Mouse (Mus musculus) mesoderm, embryonic 11.5 days (tissue): ENCODE data around the gene Gm45808.

ENCODE experiments used
- DNase-seq: peaks from one replicate; pipeline ENCODE4 v3.0.0-alpha.2; 2012; ENCODE audit warnings: low read depth, low spot score

Gm45808 gene

DNA sequence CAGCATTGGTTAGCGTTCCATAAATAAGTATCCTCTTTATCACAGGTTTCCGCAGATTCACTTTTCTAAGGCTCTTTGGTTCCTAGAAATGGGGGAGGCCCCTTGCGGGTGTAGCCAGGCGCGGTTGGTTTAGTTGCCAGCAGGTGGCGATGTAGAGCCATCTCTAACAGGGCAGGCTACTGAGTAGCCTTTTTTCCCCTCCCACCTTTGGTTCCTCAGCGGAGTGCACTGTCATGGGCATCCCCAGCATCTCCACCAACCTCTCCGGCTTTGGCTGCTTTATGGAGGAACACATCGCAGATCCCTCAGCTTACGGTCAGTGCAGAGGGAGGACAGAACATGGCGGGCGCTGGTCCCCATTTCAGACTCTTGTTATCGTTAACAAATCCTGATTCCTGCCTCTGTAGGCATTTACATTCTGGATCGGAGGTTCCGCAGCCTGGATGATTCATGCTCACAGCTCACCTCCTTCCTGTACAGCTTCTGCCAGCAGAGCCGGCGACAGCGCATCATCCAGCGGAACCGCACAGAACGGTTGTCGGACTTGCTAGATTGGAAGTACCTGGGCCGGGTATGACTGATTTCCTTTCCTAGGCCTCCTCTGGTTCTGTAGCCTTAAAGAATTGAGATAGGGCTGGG lies 35.1 kb downstream of the Gm45808 start:
- DNase-seq, result peak; percentile 89

DNA sequence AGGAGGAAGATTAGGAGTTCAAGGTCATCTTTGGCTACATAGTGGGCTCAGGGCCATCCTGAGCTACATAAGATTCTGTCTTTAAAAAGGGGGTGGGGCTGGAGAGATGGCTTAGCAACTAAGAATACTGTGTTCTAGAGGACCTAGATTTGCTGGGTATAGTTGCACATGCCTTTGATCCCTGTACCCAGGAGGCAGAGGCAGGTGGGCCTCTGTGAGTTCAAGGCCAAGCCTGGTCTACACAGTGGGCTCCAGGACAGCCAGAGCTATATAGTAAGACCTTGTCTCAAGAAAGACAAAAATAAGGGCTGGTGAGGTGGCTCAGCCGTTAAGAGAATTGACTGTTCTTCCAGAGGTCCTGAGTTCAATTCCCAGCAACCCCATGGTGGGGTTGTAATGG lies 36.6 kb downstream of the Gm45808 start:
- DNase-seq, result no peak

DNA sequence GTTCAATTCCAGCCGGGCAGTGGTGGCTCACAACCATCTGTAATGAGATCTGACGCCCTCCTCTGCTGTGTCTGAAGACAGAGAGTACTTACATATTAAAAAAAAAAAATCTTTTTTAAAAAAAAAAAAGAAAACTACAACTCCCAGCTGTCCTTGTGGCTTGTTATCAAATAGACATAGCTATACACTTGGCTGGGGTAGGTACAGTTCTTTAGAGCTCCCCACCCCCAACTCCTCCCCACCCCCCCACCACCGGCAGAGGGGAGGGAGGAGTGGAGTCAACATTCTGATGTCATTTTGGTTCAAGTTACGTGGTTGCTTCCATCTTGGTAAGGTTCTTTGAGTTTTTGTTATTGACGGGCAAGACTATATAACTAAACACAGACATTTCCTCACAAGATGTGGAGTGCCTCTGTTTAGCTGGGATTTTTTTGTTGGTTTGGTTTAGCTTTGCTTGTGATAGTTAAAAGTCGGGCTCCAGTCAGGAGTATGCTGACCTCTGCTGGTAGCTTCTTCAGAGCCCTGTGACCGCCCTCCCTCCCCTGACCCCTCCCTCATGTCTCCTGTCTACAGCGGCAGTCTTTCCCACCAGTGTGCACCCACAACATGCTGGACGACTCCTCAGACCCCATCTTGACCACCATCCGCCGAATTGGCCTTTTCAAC lies 39.2 kb downstream of the Gm45808 start:
- DNase-seq, result no peak

DNA sequence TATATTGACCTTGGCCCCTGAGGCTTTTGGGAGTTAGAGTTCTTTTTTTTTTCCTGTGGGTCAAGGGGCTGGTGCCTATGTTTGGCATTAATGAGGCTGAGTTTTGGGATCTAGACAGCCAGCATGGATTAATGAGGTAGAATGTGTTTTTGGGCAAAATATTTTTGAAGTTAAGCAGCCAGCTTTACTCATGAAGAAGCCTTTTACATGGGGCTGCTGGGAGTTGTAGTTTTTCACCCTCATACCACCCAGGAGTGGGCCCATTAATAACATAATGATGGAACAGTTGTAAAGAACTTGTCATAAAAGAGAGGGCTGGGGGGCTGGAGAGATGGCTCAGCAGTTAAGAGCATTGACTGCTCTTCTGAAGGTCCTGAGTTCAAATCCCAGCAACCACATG lies 40.0 kb downstream of the Gm45808 start:
- DNase-seq, result no peak

DNA sequence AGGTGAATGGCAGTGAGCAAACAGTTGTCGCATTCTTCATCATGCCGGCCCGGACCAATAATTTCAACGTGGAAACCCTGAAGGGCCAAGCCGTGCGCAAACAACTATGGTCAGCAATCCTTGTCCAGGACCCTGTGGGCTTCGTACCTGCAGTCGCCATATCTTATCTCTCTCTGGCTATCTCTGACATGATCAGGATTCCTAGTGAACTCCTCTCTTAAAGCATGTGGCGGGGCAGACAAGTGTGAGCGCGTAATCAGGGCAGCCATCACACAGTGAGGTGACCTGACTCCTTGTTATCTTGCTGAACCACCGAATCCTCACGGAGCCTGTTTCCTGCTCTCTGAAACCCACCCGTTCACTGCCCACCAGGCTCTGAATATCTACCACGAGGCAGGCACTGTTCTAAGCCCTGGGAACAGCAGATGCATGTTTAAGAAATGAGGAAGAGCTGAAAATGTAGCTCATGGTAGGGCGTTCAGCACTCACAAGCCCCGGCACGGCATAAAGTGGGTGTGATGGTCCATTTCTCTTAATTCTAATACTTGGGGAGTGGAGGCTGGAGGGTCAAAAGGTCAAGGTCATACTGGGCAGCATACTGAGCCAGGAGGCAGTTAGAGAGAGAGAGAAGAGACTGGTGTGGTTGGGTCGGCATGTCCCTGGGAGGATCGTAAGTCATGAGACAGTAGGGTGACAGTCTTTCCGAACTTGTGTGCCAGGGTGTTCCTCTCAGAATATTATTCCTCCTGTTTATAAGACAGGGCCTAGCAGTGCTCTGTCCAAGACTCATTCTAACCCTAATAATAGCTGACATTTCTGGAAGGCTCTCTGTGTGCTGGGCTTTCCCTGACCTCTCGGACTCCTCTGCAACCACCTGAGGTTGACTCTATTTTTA lies 42.8 kb downstream of the Gm45808 start:
- DNase-seq, result no peak

DNA sequence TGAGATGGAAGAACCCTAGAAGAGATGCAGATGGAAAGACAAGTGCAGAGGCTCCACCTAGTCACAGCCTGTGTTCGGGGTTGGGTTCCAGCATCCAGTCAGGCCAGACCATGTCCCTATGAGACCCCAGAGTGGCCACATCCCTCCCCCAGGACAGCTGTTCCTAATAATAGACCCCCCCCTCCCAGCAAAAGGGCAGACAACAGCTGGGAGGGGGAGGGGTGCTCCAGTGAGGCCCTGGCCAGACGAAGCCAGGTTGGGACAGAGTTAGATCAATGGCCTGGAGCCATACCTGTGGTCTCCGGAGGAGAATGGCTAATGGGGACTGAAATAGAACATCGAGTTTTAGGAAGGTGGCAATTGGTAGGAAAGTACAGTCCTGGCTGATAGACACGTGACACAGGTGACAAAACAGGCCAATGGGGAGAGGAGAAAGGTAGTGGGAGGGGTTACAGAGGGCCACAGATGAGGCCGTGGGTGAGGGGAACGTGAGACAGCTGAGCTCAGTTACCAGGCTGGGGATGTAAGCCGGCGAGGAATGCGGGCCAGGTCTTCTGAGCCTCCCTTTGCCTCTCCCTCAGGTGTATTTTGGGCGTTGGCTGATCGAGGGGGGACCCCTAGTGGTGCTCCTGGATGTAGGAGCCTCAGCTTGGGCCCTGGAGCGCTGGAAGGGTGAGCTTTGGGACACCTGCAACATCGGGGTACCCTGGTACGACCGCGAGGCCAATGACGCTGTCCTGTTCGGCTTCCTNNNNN lies 48.9 kb downstream of the Gm45808 start, which contains the start of gene Ruvbl2:
Gene Ruvbl2 (minus strand): TSS at position 576 of the 756 bp plus-strand sequence.
- DNase-seq, result no peak

DNA sequence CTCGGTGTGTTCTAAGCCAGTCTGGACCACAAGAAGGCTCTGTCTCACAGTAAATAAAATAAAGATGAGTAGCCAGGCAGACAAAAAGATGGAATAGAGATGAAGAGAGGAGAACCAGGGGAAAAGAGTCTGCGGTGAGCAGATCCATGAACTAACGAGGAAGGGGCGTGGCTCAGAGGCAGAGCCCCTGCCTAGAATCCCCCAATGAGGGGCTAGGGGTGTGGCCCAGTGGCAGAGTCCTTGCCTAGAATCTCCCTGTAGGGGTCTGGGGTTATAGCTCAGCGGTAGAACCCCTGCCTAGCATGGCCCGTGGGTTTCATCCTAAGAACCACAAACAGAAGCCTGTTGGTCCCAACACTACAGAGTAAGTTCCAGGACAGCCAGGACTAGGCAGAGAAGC lies 49.6 kb downstream of the Gm45808 start:
- DNase-seq, result no peak

DNA sequence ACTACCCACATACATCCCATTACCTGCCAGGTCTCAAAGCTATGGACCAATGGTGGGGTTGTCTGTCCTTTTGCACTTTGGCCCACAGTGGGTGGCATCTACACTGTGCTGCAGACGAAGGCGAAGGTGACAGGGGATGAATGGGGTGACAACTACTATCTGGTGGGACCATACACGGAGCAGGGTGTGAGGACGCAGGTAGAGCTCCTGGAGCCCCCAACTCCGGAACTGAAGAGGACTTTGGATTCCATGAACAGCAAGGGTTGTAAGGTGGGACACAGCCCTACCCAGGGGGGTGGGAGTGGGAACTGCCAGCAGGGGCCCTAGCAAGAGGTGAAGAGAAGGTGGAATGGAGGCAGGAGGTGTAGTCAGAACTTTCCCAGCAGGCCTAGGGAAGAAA lies 50.2 kb downstream of the Gm45808 start:
- no peak for DNase-seq

DNA sequence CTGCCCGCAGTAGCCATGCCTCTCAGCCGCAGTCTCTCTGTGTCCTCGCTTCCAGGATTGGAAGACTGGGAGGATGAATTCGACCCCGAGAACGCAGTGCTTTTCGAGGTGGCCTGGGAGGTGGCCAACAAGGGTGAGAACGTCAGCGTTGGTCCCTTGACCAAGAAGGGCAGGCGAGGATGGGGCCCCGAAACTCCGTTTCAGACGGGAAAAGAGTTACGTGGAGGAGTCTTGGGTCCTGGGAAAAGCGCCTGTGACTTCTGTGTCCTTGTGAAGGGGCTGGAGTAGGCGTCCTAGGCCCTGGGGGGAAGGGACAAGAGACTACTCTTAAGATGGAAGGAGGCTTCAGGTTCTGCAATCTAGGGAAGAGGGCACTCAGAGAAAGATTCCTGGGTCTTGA lies 51.6 kb downstream of the Gm45808 start:
- no peak for DNase-seq

DNA sequence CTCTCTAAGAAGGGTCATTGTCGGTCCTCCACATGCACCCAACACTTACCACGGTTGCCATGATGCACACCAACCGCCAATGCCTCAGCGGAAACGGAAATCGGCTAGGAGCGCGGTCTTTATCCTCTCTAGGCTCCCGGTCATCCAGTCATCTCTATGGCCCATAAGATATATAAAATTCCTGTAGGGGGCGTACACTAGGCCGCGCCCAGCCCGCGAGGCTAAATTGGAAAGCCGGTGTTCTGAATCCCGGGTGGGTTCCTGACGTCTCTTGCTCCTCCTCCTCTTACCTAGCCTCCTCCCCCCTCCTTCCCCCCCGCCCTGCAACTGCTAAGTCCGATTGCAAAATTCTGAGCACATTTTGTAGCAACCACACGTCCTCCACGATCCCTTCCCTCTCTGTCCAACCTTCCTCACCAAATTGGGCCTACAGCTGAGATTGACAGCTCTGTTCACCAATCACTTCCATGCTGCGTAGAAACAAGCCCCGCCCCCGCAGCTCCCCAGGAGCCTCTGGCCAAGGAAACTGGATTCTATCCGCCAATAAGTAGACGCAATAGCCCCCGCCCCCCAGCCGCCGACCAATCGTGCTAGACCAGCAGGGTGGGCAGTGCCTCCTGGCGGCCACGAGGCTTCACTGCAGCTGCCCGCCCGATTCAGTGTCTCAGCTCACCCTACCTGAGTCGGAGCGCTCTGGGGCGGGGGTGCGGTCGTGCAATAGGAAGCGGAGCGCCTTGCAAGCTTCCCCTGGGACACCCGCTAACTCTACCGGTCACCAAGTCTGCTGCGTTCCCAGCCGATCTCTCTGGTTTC lies 52.2 kb downstream of the Gm45808 start, which contains the start of gene Gys1:
Gene Gys1 (plus strand): TSS at position 642 of the 813 bp plus-strand sequence.
- peak; percentile 100 for DNase-seq

DNA sequence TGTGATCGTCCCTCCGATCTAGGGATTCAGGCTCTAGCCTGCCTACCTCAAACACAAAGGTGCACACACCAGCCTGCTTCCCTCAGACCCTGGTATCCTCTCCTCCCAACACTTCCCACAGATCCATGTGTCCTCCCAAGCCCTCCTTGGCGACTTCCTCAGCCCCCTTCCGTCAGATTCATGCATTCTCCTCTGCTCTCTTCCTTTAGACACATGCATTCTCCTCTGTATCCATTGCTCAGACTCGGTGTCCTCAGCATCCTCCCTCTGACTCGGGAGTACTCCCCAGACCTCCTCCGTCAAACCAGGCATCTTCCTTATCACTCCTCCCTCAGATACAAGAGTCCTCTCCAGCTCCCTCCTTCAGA lies 52.8 kb downstream of the Gm45808 start:
- no peak for DNase-seq

DNA sequence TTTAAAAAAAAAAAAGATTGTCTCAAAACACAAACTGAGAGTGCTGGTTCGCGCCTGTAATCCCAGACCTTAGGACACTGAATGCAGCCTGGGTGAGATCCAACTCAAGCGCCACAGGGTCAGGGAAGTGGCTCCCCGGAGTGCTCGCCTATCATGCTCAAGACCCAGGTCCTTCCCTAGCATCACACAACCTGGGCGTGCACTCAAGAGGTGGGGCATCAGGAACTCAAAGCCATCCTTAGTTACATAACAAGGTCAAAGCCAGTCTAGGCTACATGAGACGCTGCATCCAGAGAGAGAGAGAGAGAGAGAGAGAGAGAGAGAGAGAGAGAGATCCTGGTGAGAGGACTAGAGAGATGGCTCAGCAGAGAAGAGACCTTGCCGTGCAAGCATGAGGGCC lies 60.1 kb downstream of the Gm45808 start:
- DNase-seq, result no peak

DNA sequence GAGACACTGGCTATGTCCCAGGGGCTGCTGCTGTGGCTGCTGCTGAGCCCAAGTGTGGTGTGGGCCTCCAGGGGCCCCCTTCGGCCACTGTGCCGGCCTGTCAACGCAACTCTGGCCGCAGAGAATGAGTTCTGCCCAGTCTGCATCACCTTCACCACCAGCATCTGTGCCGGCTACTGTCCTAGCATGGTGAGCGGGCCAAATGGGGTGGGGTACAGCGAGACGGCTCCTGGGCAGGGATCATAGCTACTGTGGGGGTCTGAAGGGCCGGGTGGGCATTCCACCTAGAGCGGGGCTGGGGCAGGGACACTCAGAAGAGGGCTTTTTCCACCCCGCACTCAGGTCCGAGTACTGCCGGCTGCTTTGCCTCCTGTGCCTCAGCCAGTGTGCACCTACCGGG lies 65.4 kb downstream of the Gm45808 start:
- no peak for DNase-seq

DNA sequence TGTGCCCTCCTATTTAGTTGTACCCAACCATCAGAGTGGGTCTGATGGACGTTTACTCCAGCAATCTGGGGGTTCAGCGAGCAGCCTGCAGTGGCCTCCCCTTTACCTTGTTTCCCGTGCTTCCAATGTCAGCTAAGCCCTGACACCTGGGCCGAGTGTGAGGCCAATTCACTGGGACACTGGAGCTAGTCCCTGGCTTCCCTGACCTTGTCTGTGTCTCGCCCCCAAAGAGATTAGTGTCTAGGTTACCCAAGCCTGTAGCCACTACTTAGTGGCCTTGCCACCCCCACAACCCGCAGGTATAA lies 66.0 kb downstream of the Gm45808 start, which contains the start of gene Lhb:
Gene Lhb (plus strand): TSS at position 206 of the 305 bp plus-strand sequence.
- DNase-seq, result no peak

DNA sequence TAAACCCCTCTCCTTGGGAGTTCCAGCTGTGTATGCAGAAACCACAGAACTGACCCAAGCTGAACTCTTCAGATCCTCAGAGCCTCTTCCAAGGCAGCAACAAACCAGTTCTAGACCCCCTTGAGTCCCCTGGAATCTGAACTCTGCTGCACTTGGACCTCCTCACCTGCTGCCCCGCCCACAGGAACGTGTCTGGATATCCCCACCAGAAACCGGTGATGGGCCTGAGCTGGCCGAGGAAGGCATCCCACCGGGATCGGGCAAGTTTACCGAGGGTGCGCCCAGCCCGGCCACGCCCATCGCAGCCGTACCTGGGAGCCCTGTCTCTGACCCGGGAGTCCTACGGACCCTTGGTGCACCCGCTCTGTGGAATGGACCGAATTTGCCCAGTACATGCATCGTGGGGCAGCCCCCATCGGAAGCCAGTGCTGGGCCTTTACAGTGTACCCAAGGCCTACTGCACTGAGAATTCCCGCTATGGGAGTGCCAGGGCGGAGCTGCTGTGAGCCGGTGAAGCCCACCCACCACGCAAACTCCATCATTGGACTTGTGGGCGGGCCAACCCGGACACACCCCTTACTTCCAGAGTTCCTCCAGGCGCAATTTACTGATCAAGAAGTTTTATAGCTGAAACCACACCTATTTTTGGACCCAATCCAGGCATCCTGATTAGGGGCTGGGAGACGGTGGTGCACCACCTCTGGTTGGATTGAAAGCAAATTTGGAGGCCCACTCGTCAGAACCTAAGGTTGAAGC lies 66.6 kb downstream of the Gm45808 start:
- DNase-seq, result no peak

DNA sequence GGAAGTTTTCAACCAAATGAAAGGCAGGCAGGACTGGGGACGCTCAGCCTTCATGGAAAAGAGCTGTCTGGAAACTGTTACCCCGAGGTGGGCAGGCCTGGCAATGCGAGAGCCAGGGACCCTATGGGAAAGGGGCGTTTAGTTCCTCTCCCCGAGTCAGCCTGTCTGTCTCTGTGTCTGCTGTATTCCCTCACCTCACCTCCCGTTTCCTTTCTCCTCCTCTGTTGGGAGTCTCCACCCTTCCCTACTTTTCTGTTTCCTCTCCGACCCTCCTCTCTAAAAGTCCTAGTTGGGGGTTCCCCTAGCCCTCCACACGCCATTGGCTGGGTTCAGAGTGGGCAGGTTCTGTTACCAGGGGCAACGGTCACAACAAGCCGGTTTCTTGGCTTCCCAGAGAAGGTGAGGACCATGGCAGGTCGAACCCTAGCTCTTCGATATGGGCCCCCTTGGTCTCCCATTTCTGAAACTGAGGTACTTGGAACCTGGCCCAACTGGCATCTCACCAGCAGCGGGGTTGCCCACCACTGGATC lies 68.6 kb downstream of the Gm45808 start:
- no peak for DNase-seq
